Mouse (Mus musculus): Measurements from ENCODE around the gene Il22ra2.

GRCm38 (mm10) chr10:19596866-19597265, 24.9 kb upstream of the Il22ra2 start:
- TF ChIP-seq CTCF (IDR thresholded peaks at IDR 0.05; ENCODE audit: borderline replicate concordance, extremely low read depth, insufficient read depth, insufficient read length) = no peak
- no peak for TF ChIP-seq POLR2A (IDR thresholded peaks at IDR 0.05; ENCODE audit: borderline replicate concordance, extremely low read depth, insufficient read depth, insufficient read length, poor library complexity, severe bottlenecking)
